Mouse (Mus musculus) erythroid progenitor cell, adult 5-6 weeks (primary cell): ENCODE results near the gene Fam71e2. TPM values are rescaled to one million over a fixed set of nuclear protein-coding genes. Genes with fewer than 3 reads are reported as not detected.
A peak's percentile ranks its signal among the peaks of the same experiment; 100 is the strongest.

Experiments
- ATAC-seq: replicated peaks from 2 replicates; pipeline ENCODE4 v1.8.0; 2016; ENCODE audit warnings: moderate number of reproducible peaks, mild to moderate bottlenecking, moderate TSS enrichment, inconsistent platforms; ENCODE audit not compliant: poor library complexity, low FRiP score, severe bottlenecking
- total RNA-seq, 2 experiments: library from RNA; stranded (forward) in 1 of 2; stranded (reverse) in 1 of 2; fragments of 150-400 nt in 1 of 2; fragments of 186-747, 209-891 nt in 1 of 2; gene quantifications; 2 replicates each; pipeline versions ENCODE4 v1.2.3 to v1.2.4; 2015 to 2017; ENCODE audit warnings: low replicate concordance in 2 of 2

Fam71e2 gene
- total RNA-seq, 2 experiments from 2014 or later, result not detected

- ATAC-seq, result peak; percentile 70
Measured at GRCm38 (mm10) chr7:4741151-4741550, 30.0 kb downstream of the Fam71e2 start.

GRCm38 (mm10) chr7:4740309-4740727, 30.8 kb downstream of the Fam71e2 start:
- no peak for ATAC-seq

GRCm38 (mm10) chr7:4739544-4740275, 31.4 kb downstream of the Fam71e2 start, which contains the start of gene Kmt5c:
Gene Kmt5c (plus strand): TSS chr7:4740115.
- peak; percentile 86 for ATAC-seq

DNA sequence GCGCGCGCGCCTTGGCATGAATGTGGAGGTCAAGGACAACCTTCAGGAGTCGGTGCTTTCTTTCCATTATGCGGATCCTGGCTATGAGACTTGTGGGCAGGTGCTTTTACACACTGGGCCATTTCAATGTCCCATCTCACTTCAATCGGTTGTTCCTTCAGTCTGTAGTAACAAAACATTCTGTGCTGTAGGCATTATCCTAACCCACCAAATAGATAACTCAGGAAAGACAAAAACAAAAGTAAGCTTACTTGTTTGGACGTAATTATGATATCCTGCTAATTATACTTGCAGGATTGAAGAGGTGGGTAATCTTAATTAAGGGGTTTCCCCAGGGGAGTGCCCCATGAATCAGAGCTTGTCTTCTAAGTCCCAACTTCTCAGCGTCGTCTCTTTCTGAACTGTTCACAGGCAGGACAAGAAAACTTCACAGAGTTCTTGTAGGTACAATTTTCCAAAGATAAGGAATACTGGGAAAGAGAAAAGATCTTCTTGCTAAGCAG, 32.0 kb downstream of the Fam71e2 start:
- ATAC-seq, result no peak

DNA sequence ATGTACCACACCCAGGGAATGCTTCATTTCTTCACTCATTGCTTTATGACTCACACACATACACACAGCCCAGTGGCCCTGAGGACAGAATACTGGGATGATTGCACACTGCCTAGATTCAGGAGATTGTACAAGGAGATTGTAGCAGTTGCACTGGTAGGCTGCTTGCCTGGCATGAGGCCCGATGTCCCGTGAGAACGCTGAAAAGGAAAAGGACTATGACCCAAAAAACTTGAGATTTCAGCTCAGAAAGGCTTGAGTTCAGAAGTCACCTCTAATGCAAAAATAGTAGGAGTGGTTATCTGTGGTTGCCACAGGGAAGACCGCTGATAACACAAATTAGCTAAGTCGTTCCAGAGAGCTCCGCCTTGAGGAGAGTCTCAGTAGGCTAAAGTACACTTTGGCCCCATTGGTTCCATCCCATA, 38.1 kb downstream of the Fam71e2 start:
- peak; percentile 90 for ATAC-seq

DNA sequence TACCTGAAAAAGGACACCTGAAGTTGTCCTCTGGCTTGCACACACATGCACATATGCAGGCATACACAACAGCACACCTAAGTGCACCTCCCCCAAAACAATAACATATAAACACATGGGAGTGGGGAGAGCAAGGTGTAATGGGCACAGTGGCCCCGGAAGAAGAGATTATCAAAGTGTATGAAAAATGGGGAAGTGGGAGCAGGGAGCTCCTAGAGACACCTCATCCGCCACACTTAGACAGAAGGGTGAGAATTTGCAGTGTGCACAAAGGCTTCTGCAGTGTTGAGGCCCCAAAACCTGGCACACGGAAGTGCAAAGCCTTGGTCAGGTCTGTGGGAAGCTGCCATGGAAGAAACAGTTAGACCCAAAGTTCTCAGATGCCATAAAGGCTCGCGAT, 40.0 kb downstream of the Fam71e2 start:
- no peak for ATAC-seq

DNA sequence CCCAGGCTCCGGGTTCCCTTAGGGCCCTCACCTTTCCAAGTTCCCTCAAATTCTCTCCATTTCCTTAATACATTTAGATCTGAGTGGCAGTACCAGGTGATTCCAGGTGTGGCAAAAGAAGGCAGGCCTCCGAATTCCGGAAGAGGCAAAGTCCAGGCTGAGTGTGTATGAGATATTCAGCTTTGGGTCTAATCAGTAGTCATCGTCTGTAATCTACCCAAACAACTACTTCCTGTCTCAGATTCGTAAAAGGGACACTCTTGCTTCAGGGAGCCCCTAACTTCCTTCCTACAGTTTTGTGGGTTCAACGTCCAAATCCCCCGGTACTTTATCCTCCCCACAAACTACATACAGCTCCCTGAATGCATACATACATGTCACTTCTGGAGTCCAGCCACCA, 45.9 kb downstream of the Fam71e2 start, which contains the start of gene Tmem150b:
Gene Tmem150b (minus strand): TSS at position 81 of the 400 bp plus-strand sequence.
- no peak for ATAC-seq

DNA sequence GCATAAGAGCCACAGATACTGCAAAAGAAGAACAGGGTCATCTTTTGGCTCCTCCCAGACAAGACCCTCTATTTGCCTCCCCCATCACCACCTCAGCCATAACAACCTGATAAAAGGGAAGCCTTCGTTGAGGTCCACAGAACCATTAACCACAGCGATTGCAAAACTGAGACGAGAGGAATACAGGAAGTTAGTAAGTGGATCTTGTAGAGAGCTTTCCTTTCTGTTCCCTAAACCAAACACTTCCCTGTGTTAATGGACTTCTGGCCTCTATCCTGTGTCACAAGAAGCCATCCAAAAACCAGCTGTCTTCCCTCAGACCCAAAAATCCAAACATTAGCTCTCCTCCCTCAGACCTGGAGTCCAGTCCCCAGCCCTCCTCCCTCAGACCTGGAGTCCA, 46.7 kb downstream of the Fam71e2 start:
- no peak for ATAC-seq

GRCm38 (mm10) chr7:4723508-4723907, 47.6 kb downstream of the Fam71e2 start:
- ATAC-seq, result no peak

GRCm38 (mm10) chr7:4719276-4719675, 51.8 kb downstream of the Fam71e2 start:
- no peak for ATAC-seq

- ATAC-seq, result no peak
Measured at GRCm38 (mm10) chr7:4716955-4717354, 54.1 kb downstream of the Fam71e2 start.

GRCm38 (mm10) chr7:4712594-4712993, 58.5 kb downstream of the Fam71e2 start:
- no peak for ATAC-seq

GRCm38 (mm10) chr7:4705098-4705497, 66.0 kb downstream of the Fam71e2 start:
- ATAC-seq, result no peak

Other genes starting within 250 kb of the Fam71e2 start
Only the 30 nearest of the 31 such genes appear.
- not detected in 2 replicates for gene Tnni3, start 247.1 kb downstream of the Fam71e2 start, total RNA-seq (2015; ENCODE audit: low replicate concordance)
- gene Tnni3, start 247.1 kb downstream of the Fam71e2 start, total RNA-seq (2017; ENCODE audit: low replicate concordance), result not detected in 2 replicates
- not detected in 2 replicates for gene Dnaaf3, start 238.8 kb downstream of the Fam71e2 start, total RNA-seq (2015; ENCODE audit: low replicate concordance)
- gene Dnaaf3, start 238.8 kb downstream of the Fam71e2 start, total RNA-seq (2017; ENCODE audit: low replicate concordance), result 0.64 TPM in 1 of 2 replicates, not detected in the other
- not detected in 2 replicates for gene Syt5, start 223.8 kb downstream of the Fam71e2 start, total RNA-seq (2015; ENCODE audit: low replicate concordance)
- not detected in 2 replicates for gene Syt5, start 223.8 kb downstream of the Fam71e2 start, total RNA-seq (2017; ENCODE audit: low replicate concordance)
- gene Ptprh, start 167.3 kb downstream of the Fam71e2 start, total RNA-seq (2015; ENCODE audit: low replicate concordance), result not detected in 2 replicates
- not detected in 2 replicates for gene Ptprh, start 167.3 kb downstream of the Fam71e2 start, total RNA-seq (2017; ENCODE audit: low replicate concordance)
- gene Tmem86b, start 139.9 kb downstream of the Fam71e2 start, total RNA-seq (2015; ENCODE audit: low replicate concordance), result 72.1 and 91.0 TPM in 2 replicates
- 37.6 and 45.8 TPM in 2 replicates for gene Tmem86b, start 139.9 kb downstream of the Fam71e2 start, total RNA-seq (2017; ENCODE audit: low replicate concordance)
- gene Ppp6r1, start 112.3 kb downstream of the Fam71e2 start, total RNA-seq (2015; ENCODE audit: low replicate concordance), result 62.0 and 84.3 TPM in 2 replicates
- gene Ppp6r1, start 112.3 kb downstream of the Fam71e2 start, total RNA-seq (2017; ENCODE audit: low replicate concordance), result 73.6 and 85.1 TPM in 2 replicates
- gene Hspbp1, start 86.2 kb downstream of the Fam71e2 start, total RNA-seq (2015; ENCODE audit: low replicate concordance), result 4.0 and 32.3 TPM in 2 replicates
- 2.8 and 3.2 TPM in 2 replicates for gene Hspbp1, start 86.2 kb downstream of the Fam71e2 start, total RNA-seq (2017; ENCODE audit: low replicate concordance)
- gene Brsk1, start 80.7 kb downstream of the Fam71e2 start, total RNA-seq (2015; ENCODE audit: low replicate concordance), result not detected in 2 replicates
- gene Brsk1, start 80.7 kb downstream of the Fam71e2 start, total RNA-seq (2017; ENCODE audit: low replicate concordance), result not detected in 2 replicates
- gene Tmem150b, start 46.1 kb downstream of the Fam71e2 start, total RNA-seq (2015; ENCODE audit: low replicate concordance), result 1.4 TPM in 1 of 2 replicates, not detected in the other
- 0.68 TPM in 1 of 2 replicates, not detected in the other for gene Tmem150b, start 46.1 kb downstream of the Fam71e2 start, total RNA-seq (2017; ENCODE audit: low replicate concordance)
- 24.9 and 33.1 TPM in 2 replicates for gene Kmt5c, start 31.2 kb downstream of the Fam71e2 start, total RNA-seq (2015; ENCODE audit: low replicate concordance)
- 59.4 and 64.2 TPM in 2 replicates for gene Kmt5c, start 31.2 kb downstream of the Fam71e2 start, total RNA-seq (2017; ENCODE audit: low replicate concordance)
- gene Cox6b2, start 18.2 kb downstream of the Fam71e2 start, total RNA-seq (2015; ENCODE audit: low replicate concordance), result 54.1 and 81.8 TPM in 2 replicates
- gene Cox6b2, start 18.2 kb downstream of the Fam71e2 start, total RNA-seq (2017; ENCODE audit: low replicate concordance), result 49.8 and 94.9 TPM in 2 replicates
- gene Il11, start 11.6 kb upstream of the Fam71e2 start, total RNA-seq (2015; ENCODE audit: low replicate concordance), result not detected in 2 replicates
- gene Il11, start 11.6 kb upstream of the Fam71e2 start, total RNA-seq (2017; ENCODE audit: low replicate concordance), result not detected in 2 replicates
- not detected in 2 replicates for gene Tmem190, start 11.6 kb upstream of the Fam71e2 start, total RNA-seq (2015; ENCODE audit: low replicate concordance)
- gene Tmem190, start 11.6 kb upstream of the Fam71e2 start, total RNA-seq (2017; ENCODE audit: low replicate concordance), result not detected in 2 replicates
- 2.9 TPM in 1 of 2 replicates, not detected in the other for gene Tmem238, start 18.4 kb upstream of the Fam71e2 start, total RNA-seq (2015; ENCODE audit: low replicate concordance)
- 0.90 and 0.98 TPM in 2 replicates for gene Tmem238, start 18.4 kb upstream of the Fam71e2 start, total RNA-seq (2017; ENCODE audit: low replicate concordance)
- 603 and 642 TPM in 2 replicates for gene Rpl28, start 21.6 kb upstream of the Fam71e2 start, total RNA-seq (2015; ENCODE audit: low replicate concordance)
- gene Rpl28, start 21.6 kb upstream of the Fam71e2 start, total RNA-seq (2017; ENCODE audit: low replicate concordance), result 83.6 and 269 TPM in 2 replicates
- 686 and 831 TPM in 2 replicates for gene Ube2s, start 41.3 kb upstream of the Fam71e2 start, total RNA-seq (2015; ENCODE audit: low replicate concordance)
- 310 and 437 TPM in 2 replicates for gene Ube2s, start 41.3 kb upstream of the Fam71e2 start, total RNA-seq (2017; ENCODE audit: low replicate concordance)
- gene Shisa7, start 73.4 kb upstream of the Fam71e2 start, total RNA-seq (2015; ENCODE audit: low replicate concordance), result not detected in 2 replicates
- gene Shisa7, start 73.4 kb upstream of the Fam71e2 start, total RNA-seq (2017; ENCODE audit: low replicate concordance), result not detected in 2 replicates
- not detected in 2 replicates for gene Isoc2b, start 99.0 kb upstream of the Fam71e2 start, total RNA-seq (2015; ENCODE audit: low replicate concordance)
- gene Isoc2b, start 99.0 kb upstream of the Fam71e2 start, total RNA-seq (2017; ENCODE audit: low replicate concordance), result 1.5 TPM in 1 of 2 replicates, not detected in the other
- 2.2 TPM in 1 of 2 replicates, not detected in the other for gene Isoc2a, start 105.9 kb upstream of the Fam71e2 start, total RNA-seq (2015; ENCODE audit: low replicate concordance)
- gene Isoc2a, start 105.9 kb upstream of the Fam71e2 start, total RNA-seq (2017; ENCODE audit: low replicate concordance), result 0.26 and 1.8 TPM in 2 replicates
- not detected in 2 replicates for gene Gm36210, start 135.2 kb upstream of the Fam71e2 start, total RNA-seq (2015; ENCODE audit: low replicate concordance)
- gene Gm36210, start 135.2 kb upstream of the Fam71e2 start, total RNA-seq (2017; ENCODE audit: low replicate concordance), result not detected in 2 replicates
- 7.1 and 8.6 TPM in 2 replicates for gene Zfp628, start 143.9 kb upstream of the Fam71e2 start, total RNA-seq (2015; ENCODE audit: low replicate concordance)
- 4.6 and 11.6 TPM in 2 replicates for gene Zfp628, start 143.9 kb upstream of the Fam71e2 start, total RNA-seq (2017; ENCODE audit: low replicate concordance)
- gene Nat14, start 150.7 kb upstream of the Fam71e2 start, total RNA-seq (2015; ENCODE audit: low replicate concordance), result 2.9 TPM in 1 of 2 replicates, not detected in the other
- 0.64 and 4.4 TPM in 2 replicates for gene Nat14, start 150.7 kb upstream of the Fam71e2 start, total RNA-seq (2017; ENCODE audit: low replicate concordance)
- gene Ssc5d, start 154.5 kb upstream of the Fam71e2 start, total RNA-seq (2015; ENCODE audit: low replicate concordance), result not detected in 2 replicates
- not detected in 2 replicates for gene Ssc5d, start 154.5 kb upstream of the Fam71e2 start, total RNA-seq (2017; ENCODE audit: low replicate concordance)
- not detected in 2 replicates for gene Sbk2, start 193.1 kb upstream of the Fam71e2 start, total RNA-seq (2015; ENCODE audit: low replicate concordance)
- gene Sbk2, start 193.1 kb upstream of the Fam71e2 start, total RNA-seq (2017; ENCODE audit: low replicate concordance), result not detected in 2 replicates
- gene Sbk3, start 199.9 kb upstream of the Fam71e2 start, total RNA-seq (2015; ENCODE audit: low replicate concordance), result not detected in 2 replicates
- gene Sbk3, start 199.9 kb upstream of the Fam71e2 start, total RNA-seq (2017; ENCODE audit: low replicate concordance), result not detected in 2 replicates
- 9.2 TPM in 1 of 2 replicates, not detected in the other for gene Zfp579, start 224.9 kb upstream of the Fam71e2 start, total RNA-seq (2015; ENCODE audit: low replicate concordance)
- 1.8 TPM in 1 of 2 replicates, not detected in the other for gene Zfp579, start 224.9 kb upstream of the Fam71e2 start, total RNA-seq (2017; ENCODE audit: low replicate concordance)
- gene Zfp524, start 243.1 kb upstream of the Fam71e2 start, total RNA-seq (2015; ENCODE audit: low replicate concordance), result 4.7 and 16.3 TPM in 2 replicates
- 0.64 and 3.2 TPM in 2 replicates for gene Zfp524, start 243.1 kb upstream of the Fam71e2 start, total RNA-seq (2017; ENCODE audit: low replicate concordance)
- gene Fiz1, start 243.4 kb upstream of the Fam71e2 start, total RNA-seq (2015; ENCODE audit: low replicate concordance), result 11.9 and 14.7 TPM in 2 replicates
- 5.6 and 9.1 TPM in 2 replicates for gene Fiz1, start 243.4 kb upstream of the Fam71e2 start, total RNA-seq (2017; ENCODE audit: low replicate concordance)
- gene Gm44973, start 244.2 kb upstream of the Fam71e2 start, total RNA-seq (2015; ENCODE audit: low replicate concordance), result 5.0 TPM in 1 of 2 replicates, not detected in the other
- 1.4 TPM in 1 of 2 replicates, not detected in the other for gene Gm44973, start 244.2 kb upstream of the Fam71e2 start, total RNA-seq (2017; ENCODE audit: low replicate concordance)
- 9.0 and 9.2 TPM in 2 replicates for gene Zfp865, start 249.1 kb upstream of the Fam71e2 start, total RNA-seq (2015; ENCODE audit: low replicate concordance)
- 6.3 and 7.6 TPM in 2 replicates for gene Zfp865, start 249.1 kb upstream of the Fam71e2 start, total RNA-seq (2017; ENCODE audit: low replicate concordance)